Mouse (Mus musculus) hindbrain, embryonic 14.5 days (tissue): ENCODE data around the gene Gorasp1. TPM values are rescaled to one million over a fixed set of nuclear protein-coding genes. Genes with fewer than 3 reads are reported as not detected.
A peak's percentile ranks its signal among the peaks of the same experiment; 100 is the strongest.

Experiments
- ATAC-seq: fragments of 200-750 bp; cut with Nextera tagmentation; 2 replicates; pipeline ENCODE4 v1.8.0; 2017; ENCODE audit warnings: moderate number of reproducible peaks, mild to moderate bottlenecking, moderate TSS enrichment, moderate library complexity; ENCODE audit not compliant: low FRiP score
- DNase-seq: peaks from one replicate; pipeline ENCODE4 v3.0.0-alpha.2; 2015; ENCODE audit warnings: low spot score
- H3K27ac ChIP-seq: fragments of 300-500 bp; sonication (generic); 2 replicates; pipeline ENCODE4 v1.5.1; 2014; ENCODE audit warnings: mild to moderate bottlenecking, moderate library complexity
- H3K27me3 ChIP-seq: fragments of 300-500 bp; sonication (generic); 2 replicates; pipeline ENCODE4 v1.6.1; 2014; ENCODE audit warnings: mild to moderate bottlenecking, low read length, mixed read lengths; ENCODE audit not compliant: control insufficient read depth, insufficient read depth
- H3K36me3 ChIP-seq: fragments of 300-500 bp; sonication (generic); replicated peaks from 2 replicates; pipeline ENCODE4 v1.6.1; 2014; ENCODE audit not compliant: control insufficient read depth, insufficient read depth
- H3K4me1 ChIP-seq: fragments of 300-500 bp; sonication (generic); replicated peaks from 2 replicates; pipeline ENCODE4 v1.6.1; 2014; ENCODE audit warnings: antibody characterized with exemption, low read length, mixed read lengths; ENCODE audit not compliant: control insufficient read depth, insufficient read depth
- H3K4me2 ChIP-seq: fragments of 300-500 bp; sonication (generic); replicated peaks from 2 replicates; pipeline ENCODE4 v1.6.1; 2014; ENCODE audit warnings: mild to moderate bottlenecking, moderate library complexity
- H3K4me3 ChIP-seq: fragments of 300-500 bp; sonication (generic); replicated peaks from 2 replicates; pipeline ENCODE4 v1.5.1; 2014; ENCODE audit warnings: mild to moderate bottlenecking, low read length
- H3K9ac ChIP-seq: fragments of 300-500 bp; sonication (generic); 2 replicates; pipeline ENCODE4 v1.6.1; 2014
- H3K9me3 ChIP-seq: fragments of 300-500 bp; sonication (generic); 2 replicates; pipeline ENCODE4 v1.6.1; 2016; ENCODE audit warnings: low read length; ENCODE audit not compliant: control insufficient read depth
- WGBS: fragments of 180-500 bp; shearing (Covaris S2); extraction: QIAGEN DNeasy Blood & Tissue Kit; methylation state at CpG from one replicate; pipeline ENCODE4 v1.1.7; 2014; 5-methylcytosine and 5-hydroxymethylcytosine counted together
- polyA plus RNA-seq: library from polyadenylated mRNA; unstranded; fragments of >200 nt; fragmentation: Nextera tagmentation; extraction: Ambion mirVana; gene quantifications from 2 replicates; pipeline ENCODE4 v1.2.1, GENCODE M21; 2014

Gene Gorasp1
- polyA plus RNA-seq, 1 experiment from 2014 or later = 24.3 TPM

GRCm38 (mm10) chr9:119973869-119974520 lies 36.6 kb upstream of the Gorasp1 start:
- ATAC-seq = no peak
- Histone ChIP-seq H3K9ac (no peak overlapping the region), H3K27ac (no peak overlapping the region), H3K4me2 (no peak overlapping the region), H3K27me3 (no peaks in the 10 kb centered on the region), H3K4me1 (peaks cover 26% of the 10 kb centered on the region), H3K4me3 (no peak overlapping the region), H3K9me3 (no peaks in the 10 kb centered on the region), H3K36me3 (no peaks in the 10 kb centered on the region)
- no peak for DNase-seq
- WGBS = 94% methylated on average over 27 of the region's 27 CpGs

DNA sequence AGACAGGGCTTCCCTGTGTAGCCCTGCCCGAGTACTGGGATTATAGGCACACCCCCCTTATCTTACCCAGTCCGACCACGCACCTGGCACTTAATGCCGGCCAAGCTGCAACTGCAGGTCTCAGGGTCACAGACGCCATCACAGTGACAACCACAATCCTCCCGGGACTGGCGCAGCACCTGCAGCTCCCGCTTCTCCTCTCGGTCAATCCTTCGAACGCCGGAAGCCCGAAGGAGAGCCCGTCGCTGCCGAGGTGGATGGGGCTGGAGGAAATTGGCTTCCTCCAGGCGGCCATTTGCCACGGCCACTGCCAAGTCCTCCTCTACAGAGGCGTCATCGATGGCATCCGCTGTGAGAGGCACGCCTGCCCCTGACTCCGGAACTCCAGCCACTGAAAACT lies 35.9 kb upstream of the Gorasp1 start:
- no peak overlapping the region for H3K4me2 ChIP-seq
- H3K36me3 ChIP-seq = no peaks in the 10 kb centered on the region
- H3K27me3 ChIP-seq = no peaks in the 10 kb centered on the region
- no peak overlapping the region for H3K27ac ChIP-seq
- peaks cover 24% of the 10 kb centered on the region for H3K4me1 ChIP-seq
- DNase-seq (no peak), ATAC-seq (no peak)
- no peak overlapping the region for H3K4me3 ChIP-seq
- H3K9me3 ChIP-seq = no peaks in the 10 kb centered on the region
- 91% methylated on average over 23 of the region's 23 CpGs for WGBS
- H3K9ac ChIP-seq = no peak overlapping the region

DNA sequence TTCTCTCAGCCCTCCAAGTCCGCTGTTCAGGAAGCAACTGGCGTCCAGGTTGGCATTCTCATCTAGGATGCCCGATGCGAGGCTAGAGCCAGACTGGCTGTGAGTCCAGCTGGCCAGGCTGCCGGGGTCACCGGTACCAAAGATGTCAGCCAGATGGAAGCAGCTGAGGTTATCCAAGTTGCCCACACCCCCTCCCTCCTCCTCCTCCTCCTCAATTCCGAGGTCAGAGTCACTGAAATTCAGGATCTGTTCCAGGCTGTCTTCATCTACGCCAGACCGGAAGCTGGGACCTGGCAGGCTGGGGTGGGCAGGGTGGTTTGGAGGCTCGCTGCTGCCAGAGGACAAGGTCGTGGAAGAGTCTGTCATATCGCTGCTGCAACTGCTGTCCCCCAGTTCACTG lies 35.2 kb upstream of the Gorasp1 start:
- Histone ChIP-seq H3K36me3 (no peaks in the 10 kb centered on the region), H3K4me3 (no peak overlapping the region), H3K9ac (no peak overlapping the region), H3K4me1 (peaks cover 19% of the 10 kb centered on the region), H3K4me2 (no peak overlapping the region), H3K27me3 (no peaks in the 10 kb centered on the region), H3K27ac (no peak overlapping the region), H3K9me3 (no peaks in the 10 kb centered on the region)
- no peak for ATAC-seq
- 82% methylated on average over 12 of the region's 12 CpGs for WGBS
- DNase-seq = no peak

DNA sequence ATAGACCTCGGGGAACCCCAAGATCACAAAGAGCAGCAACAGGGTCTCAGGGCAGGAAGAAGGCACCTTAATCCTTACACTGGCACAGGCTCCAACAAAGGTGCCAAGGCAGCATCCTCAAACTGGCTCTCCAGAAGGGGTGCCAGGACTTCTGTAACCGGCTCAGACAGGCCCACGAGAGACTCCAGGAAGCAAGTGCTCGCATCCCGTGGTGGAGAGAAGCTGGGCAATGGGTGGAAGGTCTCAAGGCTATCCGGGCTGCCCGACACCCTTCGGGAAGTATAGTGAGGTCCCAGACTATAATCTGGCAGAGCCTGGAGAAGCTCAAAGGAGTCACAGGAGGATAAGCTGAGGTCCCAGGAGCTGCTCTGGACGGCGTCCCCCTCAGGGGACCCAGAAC lies 34.8 kb upstream of the Gorasp1 start:
- H3K9ac ChIP-seq = no peak overlapping the region
- 94% methylated on average over 10 of the region's 10 CpGs for WGBS
- ATAC-seq = no peak

GRCm38 (mm10) chr9:119970763-119971656 lies 33.6 kb upstream of the Gorasp1 start:
- peak overlapping the region; percentile 27; the same call in 1 of the 2 replicates for H3K27ac ChIP-seq

More for the DNA sequence above, 34.8 kb upstream of the Gorasp1 start:
- no peak overlapping the region for H3K27ac ChIP-seq
- no peaks in the 10 kb centered on the region for H3K36me3 ChIP-seq
- no peak overlapping the region for H3K4me3 ChIP-seq
- no peaks in the 10 kb centered on the region for H3K9me3 ChIP-seq
- no peak for DNase-seq
- no peaks in the 10 kb centered on the region for H3K27me3 ChIP-seq
- peaks cover 15% of the 10 kb centered on the region for H3K4me1 ChIP-seq
- H3K4me2 ChIP-seq = no peak overlapping the region

GRCm38 (mm10) chr9:119970221-119970620 lies 32.9 kb upstream of the Gorasp1 start:
- Histone ChIP-seq H3K4me1 (peaks cover 14% of the 10 kb centered on the region), H3K4me3 (no peak overlapping the region), H3K27me3 (no peaks in the 10 kb centered on the region), H3K36me3 (no peaks in the 10 kb centered on the region), H3K9me3 (no peaks in the 10 kb centered on the region), H3K27ac (peak overlapping the region; percentile 27; the same call in 1 of the 2 replicates), H3K9ac (no peak overlapping the region), H3K4me2 (no peak overlapping the region)
- WGBS = 39% methylated on average over 6 of the region's 6 CpGs
- DNase-seq (no peak), ATAC-seq (no peak; the same call in 1 of the 2 replicates)

More at GRCm38 (mm10) chr9:119970763-119971656, 33.6 kb upstream of the Gorasp1 start:
- no peaks in the 10 kb centered on the region for H3K36me3 ChIP-seq
- H3K9me3 ChIP-seq = no peaks in the 10 kb centered on the region
- peaks cover 14% of the 10 kb centered on the region for H3K4me1 ChIP-seq
- no peak overlapping the region for H3K4me2 ChIP-seq
- H3K4me3 ChIP-seq = no peak overlapping the region
- peak; percentile 54 for ATAC-seq
- no peak overlapping the region for H3K9ac ChIP-seq
- no peaks in the 10 kb centered on the region for H3K27me3 ChIP-seq
- 68% methylated on average over 7 of the region's 7 CpGs for WGBS
- DNase-seq = peak; percentile 70

DNA sequence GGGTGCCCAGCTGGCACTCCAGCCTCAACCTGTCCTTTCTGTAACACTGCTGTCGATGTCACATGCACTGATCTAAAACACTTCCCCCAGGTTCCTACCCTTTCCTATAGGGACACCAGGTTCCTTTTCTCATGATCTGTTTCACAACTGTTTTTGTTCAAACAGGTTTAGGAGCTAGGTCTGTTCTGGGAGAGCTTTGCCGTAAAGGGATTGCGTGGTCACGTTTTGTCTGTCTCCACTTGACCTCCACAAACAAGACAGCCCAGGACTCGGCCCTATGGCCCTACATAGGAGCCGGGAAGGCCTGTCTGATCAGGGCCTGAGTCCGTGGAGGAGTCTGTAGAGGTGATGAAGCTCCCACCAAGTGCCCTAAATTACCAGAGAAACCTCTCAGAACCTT lies 32.4 kb upstream of the Gorasp1 start:
- WGBS = 83% methylated on average over 7 of the region's 7 CpGs
- Histone ChIP-seq H3K4me1 (peaks cover 14% of the 10 kb centered on the region), H3K9me3 (no peaks in the 10 kb centered on the region), H3K27me3 (no peaks in the 10 kb centered on the region), H3K27ac (no peak overlapping the region), H3K9ac (no peak overlapping the region), H3K36me3 (no peaks in the 10 kb centered on the region), H3K4me2 (no peak overlapping the region), H3K4me3 (no peak overlapping the region)
- DNase-seq (no peak), ATAC-seq (no peak)

DNA sequence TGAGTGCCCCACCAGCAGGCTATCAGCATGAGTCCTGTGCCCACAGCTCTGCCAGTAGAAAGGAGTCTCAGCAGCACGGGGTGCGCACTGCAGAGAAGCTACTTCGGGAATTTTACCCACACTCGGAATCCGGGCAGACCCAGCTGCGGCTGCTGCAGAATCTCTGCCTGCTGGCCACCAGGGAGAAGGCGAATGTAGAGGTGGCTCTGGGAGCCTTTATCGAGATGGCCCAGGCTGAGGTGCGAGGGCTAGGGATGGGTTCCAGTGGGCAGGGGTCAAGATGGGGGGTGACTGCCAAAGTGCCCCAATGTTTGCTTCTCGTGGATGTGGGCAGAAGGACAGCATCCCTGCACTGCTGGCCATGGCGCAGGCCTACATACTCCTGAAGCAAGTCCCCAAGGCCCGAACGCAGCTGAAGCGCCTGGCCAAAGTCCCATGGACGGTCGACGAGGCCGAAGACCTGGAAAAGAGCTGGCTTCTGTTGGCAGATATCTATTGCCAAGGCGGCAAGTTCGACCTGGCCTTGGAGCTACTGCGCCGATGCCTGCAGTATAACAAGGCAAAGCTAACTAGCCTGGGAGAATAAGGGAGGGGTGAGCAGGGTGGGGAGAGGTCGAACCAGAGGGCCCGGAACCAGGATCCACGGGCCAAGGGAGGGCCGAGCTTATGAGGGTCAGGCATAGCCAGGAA lies 29.0 kb upstream of the Gorasp1 start:
- no peaks in the 10 kb centered on the region for H3K9me3 ChIP-seq
- H3K4me1 ChIP-seq = peaks cover 12% of the 10 kb centered on the region
- WGBS = 88% methylated on average over 26 of the region's 26 CpGs
- H3K27me3 ChIP-seq = no peaks in the 10 kb centered on the region
- DNase-seq (no peak), ATAC-seq (no peak)
- H3K9ac ChIP-seq = no peak overlapping the region
- H3K4me3 ChIP-seq = no peak overlapping the region
- no peaks in the 10 kb centered on the region for H3K36me3 ChIP-seq
- H3K27ac ChIP-seq = no peak overlapping the region
- H3K4me2 ChIP-seq = no peak overlapping the region

DNA sequence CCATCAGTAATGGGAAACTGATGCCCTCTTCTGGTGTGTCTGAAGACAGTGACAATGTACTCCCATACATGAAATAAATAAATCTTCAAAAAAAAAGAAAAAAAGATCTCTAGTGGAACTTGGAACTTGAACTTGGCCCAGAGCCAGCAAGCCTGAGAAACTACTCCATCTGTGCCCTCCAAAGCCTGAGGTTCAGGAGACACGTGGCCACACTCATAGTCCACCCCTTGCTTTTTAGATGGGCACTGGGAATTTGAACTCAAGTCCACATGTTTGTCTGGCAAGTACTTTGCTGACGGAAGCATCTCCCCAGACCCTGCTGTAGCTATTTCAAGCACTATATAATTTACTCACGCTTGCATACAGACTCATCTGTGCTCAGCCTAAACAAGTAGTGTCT lies 27.8 kb upstream of the Gorasp1 start:
- no peak overlapping the region for H3K27ac ChIP-seq
- no peak overlapping the region for H3K9ac ChIP-seq
- no peak overlapping the region for H3K4me3 ChIP-seq
- DNase-seq (no peak), ATAC-seq (no peak)
- H3K9me3 ChIP-seq = no peaks in the 10 kb centered on the region
- 77% methylated on average over 3 of the region's 3 CpGs for WGBS
- no peaks in the 10 kb centered on the region for H3K27me3 ChIP-seq
- H3K36me3 ChIP-seq = no peaks in the 10 kb centered on the region
- no peak overlapping the region for H3K4me2 ChIP-seq
- H3K4me1 ChIP-seq = peaks cover 4% of the 10 kb centered on the region; the same call in 1 of the 2 replicates
